Mouse (Mus musculus) spleen, postnatal 4 days (tissue): ENCODE data around the gene Plekha5.

Experiments
- DNase-seq, 2 experiments: peaks; one replicate each; pipeline ENCODE4 v3.0.0; 2022; ENCODE audit warnings: low spot score in 2 of 2

The Plekha5 gene

GRCm38 (mm10) chr6:140423846-140424200, at the start of gene Plekha5:
Gene Plekha5, plus strand, starts transcription at chr6:140424054.
- DNase-seq, result peak; percentile 47 to 68

DNA sequence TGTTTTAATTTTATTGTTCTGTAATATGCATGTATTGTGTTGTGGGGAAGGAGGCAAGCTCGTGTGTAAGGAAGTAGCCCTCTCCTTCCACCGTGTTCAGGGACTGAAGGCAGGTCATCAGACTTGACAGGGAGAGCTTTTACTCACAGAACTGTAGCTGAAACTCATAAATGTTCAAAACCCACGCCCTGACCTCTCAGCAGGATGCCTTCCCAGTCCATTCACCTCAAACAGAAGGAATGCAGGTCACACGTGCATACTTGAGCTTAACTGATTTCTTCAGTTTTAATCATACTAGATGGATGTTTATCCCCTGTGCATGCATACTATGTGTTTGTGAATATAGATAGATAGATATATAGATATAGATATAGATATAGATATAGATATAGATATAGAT, 48.2 kb upstream of the Plekha5 start:
- no peak for DNase-seq

DNA sequence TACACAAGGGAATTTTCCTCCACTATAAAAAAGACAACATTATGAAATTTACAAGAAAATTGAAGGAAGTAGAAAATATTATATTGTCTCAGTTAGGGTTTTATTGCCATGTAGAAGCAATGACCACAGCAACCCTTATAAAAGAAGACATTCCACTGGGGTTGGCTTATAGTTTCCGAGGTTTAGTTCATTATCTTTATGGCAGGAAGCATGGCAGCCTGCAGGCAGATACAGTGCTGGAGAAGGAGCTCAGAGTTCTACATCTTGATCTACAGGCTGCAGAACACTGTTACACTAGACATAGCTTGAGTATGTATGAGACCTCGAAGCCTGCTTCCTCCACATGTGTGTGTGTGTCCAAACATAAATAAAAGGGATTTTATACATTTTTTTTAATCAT, 43.3 kb upstream of the Plekha5 start:
- DNase-seq, result no peak

- no peak for DNase-seq
Observed at GRCm38 (mm10) chr6:140381162-140381561, 42.7 kb upstream of the Plekha5 start.

DNA sequence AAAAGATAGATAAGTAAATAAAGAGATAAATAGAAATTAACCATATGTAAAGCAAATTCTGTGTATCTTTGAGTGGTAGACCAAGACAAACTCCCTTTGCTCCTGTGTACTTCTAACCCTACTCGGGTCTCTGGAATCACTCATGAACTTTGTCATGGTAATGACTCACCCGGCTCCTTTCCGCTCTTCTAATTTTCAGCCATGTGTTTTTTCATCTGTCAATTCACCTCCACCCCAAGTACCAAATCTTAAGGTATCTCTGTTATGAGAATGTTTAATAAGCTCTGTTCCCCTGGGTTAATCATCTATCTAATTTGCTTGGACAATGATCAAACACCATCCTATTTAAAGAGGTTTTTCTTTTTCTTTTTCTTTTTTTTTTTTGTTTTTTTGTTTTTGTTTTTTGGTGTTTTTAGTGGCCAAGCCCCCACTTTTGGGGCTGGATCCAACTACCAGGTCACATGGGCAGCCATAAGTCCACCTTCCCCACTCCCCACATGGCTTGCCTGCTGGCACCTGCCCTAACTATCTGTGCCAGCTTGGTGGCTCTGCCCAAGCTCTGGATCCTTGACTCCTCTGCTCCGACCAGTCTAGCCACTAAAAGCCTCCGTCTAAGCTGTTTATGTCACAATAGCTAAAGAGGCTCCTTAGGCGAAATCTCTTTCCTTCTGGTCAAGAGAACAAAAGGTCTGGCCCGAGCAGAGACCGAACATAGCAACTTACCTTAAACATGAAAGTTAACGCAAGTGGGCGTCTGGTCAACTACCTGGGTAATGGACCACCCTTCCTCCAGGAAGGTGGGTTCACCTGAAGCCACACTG, 40.1 kb upstream of the Plekha5 start:
- no peak for DNase-seq

- DNase-seq, result no peak
Observed at GRCm38 (mm10) chr6:140396687-140397086, 27.2 kb upstream of the Plekha5 start.

DNA sequence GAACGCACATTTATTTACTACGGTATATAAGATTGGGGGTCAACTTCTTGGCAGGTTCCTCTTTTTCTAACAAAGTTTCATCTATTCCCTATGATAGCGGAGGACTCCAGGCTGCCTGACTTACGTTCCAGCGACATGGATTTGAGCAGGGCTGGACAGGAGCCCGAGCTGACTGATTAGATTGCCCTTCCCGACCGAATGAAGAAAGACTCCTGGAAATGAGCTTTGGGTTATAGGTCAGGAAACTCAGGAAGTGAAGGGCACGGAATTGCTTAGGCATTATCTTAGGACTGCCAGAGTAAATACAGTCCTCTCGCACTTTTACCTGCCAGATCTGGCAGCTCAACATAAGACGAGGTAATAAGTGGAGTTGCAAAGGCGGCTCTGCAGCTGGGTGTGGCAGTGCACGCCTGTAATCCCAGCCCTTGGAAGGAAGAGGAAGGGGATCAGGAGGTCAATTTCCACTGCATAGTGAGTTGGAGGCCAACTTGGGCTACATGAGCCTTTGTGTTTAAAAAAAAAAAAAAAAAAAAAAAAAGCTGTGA, 21.0 kb upstream of the Plekha5 start:
- no peak for DNase-seq

DNA sequence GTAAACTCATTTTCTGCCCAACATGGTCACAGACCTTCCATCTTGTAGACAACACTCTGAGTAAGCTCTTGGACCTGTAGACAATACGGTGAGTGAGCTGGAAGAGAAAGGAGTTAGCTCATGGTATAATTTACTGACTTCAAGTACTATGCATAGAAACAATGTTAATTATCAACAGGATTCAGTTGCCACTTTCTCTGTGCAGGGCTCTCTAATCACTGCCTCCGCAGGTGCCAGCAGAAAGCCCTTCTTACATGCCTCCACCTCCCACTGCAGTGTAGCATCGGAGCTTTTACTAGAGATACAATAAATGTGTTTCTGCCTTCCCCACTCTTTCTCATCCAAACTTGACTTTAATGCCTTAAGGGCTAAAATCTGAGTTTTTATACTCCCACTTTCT, 11.9 kb upstream of the Plekha5 start:
- DNase-seq, result no peak

DNA sequence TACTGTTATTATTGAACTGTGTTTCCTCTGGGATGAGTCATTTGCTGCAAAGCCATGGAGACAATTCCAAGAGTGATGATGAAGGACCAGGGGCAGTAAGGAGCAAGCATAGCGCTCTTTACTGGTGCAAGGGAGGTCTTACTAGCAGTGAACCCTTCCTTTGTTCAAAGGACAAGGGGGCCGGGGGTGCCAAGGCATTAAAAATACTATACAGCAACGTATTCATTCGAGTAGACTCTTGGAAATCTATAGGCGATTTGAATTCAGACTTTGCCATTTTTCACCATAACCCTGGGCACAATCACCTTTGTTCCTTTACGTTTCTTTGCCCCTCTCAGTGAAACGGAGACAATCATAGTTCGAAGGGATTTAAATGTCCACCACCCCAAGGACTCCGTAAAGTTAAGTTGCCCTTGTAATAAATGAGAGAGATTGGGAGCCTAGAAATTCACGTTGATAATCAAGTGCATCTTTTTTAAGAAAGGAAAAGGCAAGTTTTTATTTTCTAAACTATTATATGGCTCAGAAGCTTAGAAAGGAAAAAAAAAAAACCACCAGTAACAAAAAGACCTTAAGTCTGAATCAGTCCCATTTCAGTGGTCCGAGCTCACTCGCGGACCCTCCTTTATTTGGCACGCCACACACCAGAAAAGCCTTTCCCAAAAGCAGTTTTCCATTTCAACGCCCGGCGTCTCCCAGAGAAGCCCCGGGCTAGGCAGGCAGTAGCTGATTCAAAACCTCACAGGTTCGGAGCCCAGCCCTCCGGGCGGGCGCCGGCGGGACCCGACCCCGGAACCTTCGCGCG, 611 bp upstream of the Plekha5 start:
- peak in 1 of 2 experiments; percentile 74 for DNase-seq

DNA sequence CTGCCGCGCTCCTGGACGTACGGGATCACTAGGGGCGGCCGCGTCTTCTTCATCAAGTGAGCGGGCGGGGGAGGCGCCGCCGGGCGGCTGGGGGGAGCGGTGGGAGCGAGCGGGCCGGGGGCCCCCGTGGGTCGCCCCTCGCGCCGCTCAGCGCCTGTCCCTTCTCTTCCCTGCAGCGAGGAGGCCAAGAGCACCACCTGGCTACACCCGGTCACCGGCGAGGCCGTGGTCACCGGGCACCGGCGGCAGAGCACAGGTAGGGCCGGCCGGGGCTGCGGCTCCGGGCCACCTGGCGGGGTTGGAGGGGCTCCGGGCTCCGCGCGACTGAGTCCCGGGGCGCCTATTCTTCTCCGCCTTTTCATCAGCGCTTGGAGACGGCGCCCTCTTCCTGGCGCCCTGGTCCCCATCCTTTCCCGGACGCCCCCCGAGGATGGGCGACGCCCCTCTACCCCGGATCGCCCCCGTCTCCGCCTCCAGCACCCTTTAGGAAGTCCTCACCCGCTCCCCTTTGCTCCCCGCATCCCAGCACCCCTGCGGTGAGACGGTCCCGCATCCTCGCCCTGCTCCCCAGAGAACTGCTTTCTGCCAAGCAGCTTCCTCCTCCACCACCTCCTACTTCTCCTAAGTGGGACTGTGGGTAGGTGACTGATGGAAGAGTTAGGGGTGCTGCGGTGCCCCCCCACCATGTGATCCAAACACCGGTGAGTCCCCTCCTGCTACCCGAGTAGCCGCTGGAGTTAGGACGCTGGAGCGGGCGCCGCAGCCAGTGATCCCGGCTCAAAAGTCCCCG, 542 bp downstream of the Plekha5 start:
- peak; percentile 22 to 67 for DNase-seq

DNA sequence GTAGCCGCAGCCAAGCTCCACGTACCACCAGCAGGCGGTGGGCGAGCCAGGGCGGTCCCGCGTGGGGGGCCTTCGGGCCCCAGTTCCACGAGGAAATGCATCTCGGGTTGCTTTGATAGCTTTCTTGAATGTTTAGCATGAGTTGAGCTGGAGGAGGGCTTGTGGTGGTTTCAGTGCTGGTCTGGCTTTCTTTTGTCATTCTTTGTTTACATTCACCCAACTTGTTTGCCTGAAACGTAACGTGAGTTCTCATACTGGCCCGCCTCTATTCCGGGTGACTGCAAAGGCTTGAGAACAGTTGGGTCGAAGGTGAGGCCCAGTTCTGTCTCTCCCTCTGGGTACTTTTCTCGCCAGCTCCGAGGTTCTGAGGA, 1.1 kb downstream of the Plekha5 start:
- DNase-seq, result no peak

GRCm38 (mm10) chr6:140429236-140429635, 5.4 kb downstream of the Plekha5 start:
- DNase-seq, result no peak

GRCm38 (mm10) chr6:140432363-140432762, 8.5 kb downstream of the Plekha5 start:
- no peak for DNase-seq

- DNase-seq, result peak; percentile 28 to 70
Observed at GRCm38 (mm10) chr6:140443374-140443773, 19.5 kb downstream of the Plekha5 start.

GRCm38 (mm10) chr6:140444147-140444546, 20.3 kb downstream of the Plekha5 start:
- DNase-seq, result no peak

DNA sequence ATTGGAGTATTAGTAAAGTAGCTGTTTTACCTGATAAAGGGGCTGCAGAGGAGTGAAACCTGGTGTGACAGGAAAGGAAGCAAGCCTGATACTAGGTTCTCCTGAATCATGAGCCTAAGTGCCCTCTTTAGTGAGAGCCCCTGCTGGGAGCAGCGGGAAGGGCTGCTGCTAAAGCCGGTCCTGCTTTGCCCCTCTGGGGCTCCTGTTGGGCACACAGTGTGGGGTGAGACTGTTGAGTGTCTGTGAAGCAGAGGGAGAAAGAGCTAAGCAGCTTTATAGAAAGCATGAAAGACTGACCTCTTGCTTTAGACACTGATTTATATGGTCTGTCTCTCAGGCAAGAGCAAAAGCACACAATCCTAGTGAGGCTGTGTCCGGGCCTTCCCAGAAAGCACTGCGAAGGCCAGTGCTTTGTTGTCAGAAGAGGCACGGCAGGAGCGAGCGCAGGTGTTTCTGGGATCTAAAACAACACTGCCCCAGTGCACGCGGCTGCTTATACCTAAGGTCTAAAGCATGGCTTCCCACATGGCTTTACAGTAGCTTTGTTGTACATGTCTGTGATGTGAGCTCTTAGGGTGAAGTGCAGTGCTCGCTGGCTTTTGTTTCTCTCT, 21.1 kb downstream of the Plekha5 start:
- no peak for DNase-seq

GRCm38 (mm10) chr6:140448010-140448739, 24.3 kb downstream of the Plekha5 start:
- no peak for DNase-seq

DNA sequence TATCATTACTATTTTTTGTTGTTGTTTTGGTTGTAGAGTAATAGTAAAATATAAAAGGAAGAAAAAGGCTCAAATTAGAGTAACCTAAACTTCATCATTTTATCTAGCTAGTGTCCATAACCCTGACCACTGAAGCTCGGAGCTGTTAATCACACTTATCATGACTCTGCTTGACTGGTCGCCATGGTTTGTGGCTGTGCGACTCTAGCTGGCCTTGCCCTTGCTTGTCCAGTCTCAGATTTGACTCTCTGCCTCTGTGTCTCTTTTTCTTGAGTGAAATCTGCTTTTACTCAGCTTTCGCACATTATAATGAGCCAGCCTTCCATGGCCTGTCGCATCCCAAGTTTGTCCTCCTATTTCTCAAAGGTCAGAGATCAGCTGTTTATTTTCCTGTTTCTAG, 26.8 kb downstream of the Plekha5 start:
- DNase-seq, result no peak

- no peak for DNase-seq
Observed at GRCm38 (mm10) chr6:140452736-140453135, 28.9 kb downstream of the Plekha5 start.

DNA sequence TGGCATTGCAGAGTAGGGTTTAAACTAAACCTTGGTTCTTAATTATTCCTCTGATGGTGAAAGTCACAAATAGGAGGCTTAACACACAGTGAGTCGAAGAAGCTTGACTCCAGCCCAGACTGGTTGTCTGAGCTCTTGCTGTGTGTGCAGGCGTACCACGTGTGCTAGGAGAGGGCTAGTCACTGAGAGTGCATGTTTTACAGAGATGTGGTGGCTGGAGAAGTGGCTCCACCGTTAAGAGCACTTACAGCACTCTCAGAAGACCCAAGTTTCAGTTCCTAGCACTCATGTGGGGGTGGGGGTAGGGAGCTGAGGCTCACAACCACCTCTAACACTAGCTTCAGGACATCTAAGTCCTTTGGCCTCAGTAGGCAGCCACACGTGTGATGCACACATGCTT, 29.6 kb downstream of the Plekha5 start:
- DNase-seq, result no peak

DNA sequence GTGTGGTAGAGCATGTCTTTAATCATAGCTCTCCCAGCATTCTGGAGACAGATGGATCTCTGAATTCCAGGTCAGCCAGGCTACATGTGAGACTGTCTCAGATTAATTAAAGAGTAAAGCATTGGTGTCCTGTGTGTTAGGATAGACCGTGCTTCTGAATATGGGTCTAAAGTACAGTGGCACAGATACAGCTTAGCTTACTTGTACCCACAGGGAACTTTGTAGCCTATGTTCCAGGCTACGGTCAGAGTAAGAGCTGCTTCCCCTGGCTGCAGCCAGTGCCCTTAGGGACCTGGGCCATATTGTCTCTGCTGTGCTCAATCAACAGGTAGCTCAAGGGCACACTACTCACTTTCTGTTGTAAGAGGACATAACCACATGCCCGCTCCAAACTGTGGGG, 30.5 kb downstream of the Plekha5 start:
- DNase-seq, result no peak
